Mouse (Mus musculus): ENCODE measurements around the gene 1700025G04Rik. TPM values are rescaled to one million over a fixed set of nuclear protein-coding genes. Genes with fewer than 3 reads are reported as not detected.

1700025G04Rik gene
- polyA plus RNA-seq, 1 experiment from 2014 or later: 52.7 TPM

DNA sequence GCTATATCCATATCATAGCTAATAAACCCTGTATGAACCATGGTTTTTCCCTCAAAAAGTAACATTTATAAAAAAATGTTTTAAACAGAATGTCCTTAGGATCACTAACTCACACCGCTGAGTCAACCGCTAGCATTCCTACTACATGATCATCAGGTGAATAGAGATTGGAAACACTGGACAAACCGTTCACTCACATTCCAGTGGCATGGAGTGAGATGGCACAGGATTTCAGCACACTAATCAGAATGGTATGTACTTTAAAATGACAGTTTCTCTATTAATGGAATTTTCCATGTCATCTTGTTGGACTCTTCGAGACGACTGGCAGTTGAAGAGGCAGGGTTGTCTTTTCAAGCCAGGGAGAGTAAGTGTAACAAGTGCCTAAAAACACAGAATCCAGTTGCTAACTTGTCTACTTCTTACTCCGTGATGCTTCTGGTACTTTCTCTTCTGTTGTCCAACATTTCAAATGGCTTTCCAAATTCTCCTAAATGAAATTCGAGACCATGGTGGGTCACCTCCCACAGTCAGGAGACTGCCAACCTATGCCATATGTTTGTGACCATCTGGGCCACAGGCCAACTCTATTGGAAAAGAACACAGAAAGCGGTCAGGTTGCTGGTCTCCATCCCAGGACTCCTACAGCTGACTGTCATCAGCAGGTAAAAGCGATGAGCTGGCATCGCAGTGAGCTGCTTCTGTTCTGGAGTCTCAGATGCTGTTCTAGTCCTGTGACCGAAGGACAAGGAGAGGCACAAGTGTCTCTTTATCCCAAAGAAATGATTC lies 26.4 kb downstream of the 1700025G04Rik start:
- no peak for DNase-seq (ENCODE audit: low spot score)
- H3K9ac ChIP-seq (ENCODE audit: low read depth, low read length): no peak overlapping the region
- H3K27ac ChIP-seq (ENCODE audit: low read depth, low read length): no peak overlapping the region
- peaks cover 1% of the 10 kb centered on the region; the same call in 1 of the 2 replicates for H3K4me1 ChIP-seq (replicated peaks; ENCODE audit: control insufficient read depth, insufficient read depth, low read length)
- H3K36me3 ChIP-seq (ENCODE audit: control insufficient read depth, insufficient read depth, low read length): no peaks in the 10 kb centered on the region
- no peak for ATAC-seq (ENCODE audit: low FRiP score)
- H3K4me3 ChIP-seq (ENCODE audit: low read depth, low read length): no peak overlapping the region
- no peaks in the 10 kb centered on the region for H3K9me3 ChIP-seq (ENCODE audit: control insufficient read depth, low read length)
- WGBS: 93% methylated on average over 11 of the region's 11 CpGs
- no peaks in the 10 kb centered on the region for H3K27me3 ChIP-seq (ENCODE audit: control insufficient read depth, insufficient read depth, low read length)
- H3K4me2 ChIP-seq (replicated peaks; ENCODE audit: low read depth, low read length): no peak overlapping the region

DNA sequence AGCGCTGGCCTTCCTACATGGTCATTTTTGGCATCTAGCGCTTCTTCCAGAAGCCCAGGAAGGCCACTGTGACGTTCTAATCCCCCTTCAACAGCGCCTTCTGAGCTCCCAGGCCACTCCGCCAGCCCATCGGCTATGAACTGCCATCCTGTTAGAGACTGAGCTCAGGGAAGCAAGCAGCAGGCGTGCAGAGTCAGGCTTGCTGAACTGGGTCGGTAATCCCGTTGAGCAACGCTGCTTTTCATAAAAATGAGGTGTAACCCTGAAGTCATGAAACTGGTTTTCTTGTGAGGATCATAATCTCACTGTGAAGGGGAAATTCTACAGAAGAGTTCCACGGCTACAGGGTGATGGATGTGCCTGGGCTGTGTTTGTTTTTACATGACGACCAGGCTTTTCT lies 28.2 kb downstream of the 1700025G04Rik start:
- WGBS: 88% methylated on average over 12 of the region's 12 CpGs

DNA sequence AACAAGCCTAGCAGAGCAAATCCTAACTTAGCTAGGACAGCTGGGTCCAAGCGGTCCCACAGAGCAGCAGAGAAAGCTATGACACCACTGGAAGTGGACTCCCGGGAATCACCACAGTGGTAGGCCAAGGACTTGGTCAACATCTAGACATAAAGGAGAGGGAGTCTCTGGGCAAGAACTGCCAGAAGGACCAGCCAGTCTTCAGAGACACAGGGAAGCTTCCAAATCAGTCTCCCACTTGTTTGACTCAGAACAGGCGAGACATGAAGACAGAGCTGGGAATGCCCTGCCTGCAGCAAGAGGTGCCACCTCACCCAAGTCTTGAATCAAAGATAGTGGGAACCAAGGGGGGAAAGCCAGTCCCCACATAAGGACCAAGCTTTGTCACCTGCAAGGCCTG lies 29.7 kb downstream of the 1700025G04Rik start:
- H3K9me3 ChIP-seq (ENCODE audit: control insufficient read depth, low read length): no peaks in the 10 kb centered on the region
- H3K4me3 ChIP-seq (ENCODE audit: low read depth, low read length): no peak overlapping the region
- no peaks in the 10 kb centered on the region for H3K4me1 ChIP-seq (replicated peaks; ENCODE audit: control insufficient read depth, insufficient read depth, low read length)
- ATAC-seq (ENCODE audit: low FRiP score): no peak
- WGBS: 71% methylated on average over 3 of the region's 3 CpGs
- no peaks in the 10 kb centered on the region for H3K27me3 ChIP-seq (ENCODE audit: control insufficient read depth, insufficient read depth, low read length)
- no peak overlapping the region for H3K27ac ChIP-seq (ENCODE audit: low read depth, low read length)
- H3K4me2 ChIP-seq (replicated peaks; ENCODE audit: low read depth, low read length): no peak overlapping the region
- no peak overlapping the region for H3K9ac ChIP-seq (ENCODE audit: low read depth, low read length)
- no peaks in the 10 kb centered on the region for H3K36me3 ChIP-seq (ENCODE audit: control insufficient read depth, insufficient read depth, low read length)
- DNase-seq (ENCODE audit: low spot score): no peak

More for the DNA sequence above, 28.2 kb downstream of the 1700025G04Rik start:
- Histone ChIP-seq H3K27ac (ENCODE audit: low read depth, low read length) (no peak overlapping the region), H3K9ac (ENCODE audit: low read depth, low read length) (no peak overlapping the region), H3K9me3 (ENCODE audit: control insufficient read depth, low read length) (no peaks in the 10 kb centered on the region), H3K36me3 (ENCODE audit: control insufficient read depth, insufficient read depth, low read length) (no peaks in the 10 kb centered on the region), H3K4me2 (replicated peaks; ENCODE audit: low read depth, low read length) (no peak overlapping the region), H3K27me3 (ENCODE audit: control insufficient read depth, insufficient read depth, low read length) (no peaks in the 10 kb centered on the region), H3K4me3 (ENCODE audit: low read depth, low read length) (no peak overlapping the region), H3K4me1 (replicated peaks; ENCODE audit: control insufficient read depth, insufficient read depth, low read length) (no peaks in the 10 kb centered on the region)
- ATAC-seq (ENCODE audit: low FRiP score) (no peak), DNase-seq (ENCODE audit: low spot score) (no peak)

DNA sequence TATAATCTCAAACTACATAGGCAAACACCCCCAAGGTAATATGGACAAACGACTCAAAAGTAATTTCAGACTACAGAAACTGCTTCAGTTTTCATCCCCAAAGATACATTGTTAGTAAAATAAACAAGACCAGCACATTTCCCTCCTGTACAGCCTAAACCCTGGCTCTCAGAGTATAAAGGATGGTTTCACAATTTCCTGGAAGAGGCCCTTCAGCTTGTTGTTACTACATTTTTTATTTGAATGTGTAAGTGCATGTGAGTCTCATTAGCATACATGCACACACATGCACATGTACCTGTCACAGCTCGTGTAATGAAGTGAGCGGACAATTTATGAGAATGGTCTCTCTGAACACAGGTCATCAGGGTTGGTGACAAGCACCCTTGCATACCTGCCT lies 31.1 kb downstream of the 1700025G04Rik start:
- no peaks in the 10 kb centered on the region for H3K4me1 ChIP-seq (replicated peaks; ENCODE audit: control insufficient read depth, insufficient read depth, low read length)
- H3K4me2 ChIP-seq (replicated peaks; ENCODE audit: low read depth, low read length): no peak overlapping the region
- H3K9ac ChIP-seq (ENCODE audit: low read depth, low read length): no peak overlapping the region
- H3K36me3 ChIP-seq (ENCODE audit: control insufficient read depth, insufficient read depth, low read length): no peaks in the 10 kb centered on the region
- H3K4me3 ChIP-seq (ENCODE audit: low read depth, low read length): no peak overlapping the region
- no peak for ATAC-seq (ENCODE audit: low FRiP score)
- no peak for DNase-seq (ENCODE audit: low spot score)
- H3K27ac ChIP-seq (ENCODE audit: low read depth, low read length): no peak overlapping the region
- no peaks in the 10 kb centered on the region for H3K27me3 ChIP-seq (ENCODE audit: control insufficient read depth, insufficient read depth, low read length)
- 95% methylated on average over 3 of the region's 3 CpGs for WGBS
- no peaks in the 10 kb centered on the region for H3K9me3 ChIP-seq (ENCODE audit: control insufficient read depth, low read length)

DNA sequence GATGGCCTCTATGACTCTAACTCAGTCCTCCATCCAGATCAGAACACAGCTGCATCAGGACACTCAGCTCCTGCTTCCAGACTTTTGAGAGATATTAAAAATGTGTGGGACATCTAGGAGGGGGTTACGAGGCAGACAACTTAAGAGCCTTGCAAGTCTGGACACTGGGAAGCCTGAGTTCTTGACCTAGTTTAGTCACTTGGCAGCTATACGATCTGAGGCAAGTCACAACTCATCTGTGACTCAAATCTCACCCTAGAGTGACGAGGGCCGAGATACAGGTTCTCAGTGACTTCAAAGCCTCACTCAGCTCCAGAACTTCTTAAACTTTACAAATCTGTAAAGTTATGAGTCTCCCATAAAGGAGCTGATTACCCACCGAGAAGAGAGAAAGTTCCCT lies 36.8 kb downstream of the 1700025G04Rik start:
- H3K27ac ChIP-seq (ENCODE audit: low read depth, low read length): no peak overlapping the region
- ATAC-seq (ENCODE audit: low FRiP score): no peak
- no peak overlapping the region for H3K4me2 ChIP-seq (replicated peaks; ENCODE audit: low read depth, low read length)
- no peak for DNase-seq (ENCODE audit: low spot score)
- H3K9ac ChIP-seq (ENCODE audit: low read depth, low read length): no peak overlapping the region
- H3K4me3 ChIP-seq (ENCODE audit: low read depth, low read length): no peak overlapping the region
- H3K27me3 ChIP-seq (ENCODE audit: control insufficient read depth, insufficient read depth, low read length): no peaks in the 10 kb centered on the region
- H3K36me3 ChIP-seq (ENCODE audit: control insufficient read depth, insufficient read depth, low read length): no peaks in the 10 kb centered on the region
- no peaks in the 10 kb centered on the region for H3K4me1 ChIP-seq (replicated peaks; ENCODE audit: control insufficient read depth, insufficient read depth, low read length)
- no peaks in the 10 kb centered on the region for H3K9me3 ChIP-seq (ENCODE audit: control insufficient read depth, low read length)
- 89% methylated on average over 5 of the region's 5 CpGs for WGBS

DNA sequence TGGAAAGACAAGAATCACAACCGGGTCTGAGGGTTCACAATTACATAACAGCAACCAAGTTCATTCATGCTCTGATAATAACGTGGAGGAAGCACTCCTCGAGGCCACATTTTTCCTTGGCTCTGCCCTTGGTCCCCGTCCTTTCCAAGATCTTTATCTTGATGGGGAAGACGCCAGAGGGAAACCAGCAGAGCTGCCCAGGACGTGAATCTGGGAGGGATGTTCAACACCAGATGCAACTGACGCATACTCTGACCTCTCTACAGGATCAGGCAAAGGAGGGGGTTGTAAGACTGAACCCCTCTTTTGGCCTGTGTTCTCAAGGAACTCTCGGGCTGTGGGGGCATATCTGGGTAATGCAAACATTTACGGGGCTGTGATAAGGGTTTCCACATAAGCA lies 38.1 kb downstream of the 1700025G04Rik start:
- no peak overlapping the region for H3K4me3 ChIP-seq (ENCODE audit: low read depth, low read length)
- 83% methylated on average over 9 of the region's 9 CpGs for WGBS
- no peaks in the 10 kb centered on the region for H3K27me3 ChIP-seq (ENCODE audit: control insufficient read depth, insufficient read depth, low read length)
- no peaks in the 10 kb centered on the region for H3K4me1 ChIP-seq (replicated peaks; ENCODE audit: control insufficient read depth, insufficient read depth, low read length)
- no peaks in the 10 kb centered on the region for H3K36me3 ChIP-seq (ENCODE audit: control insufficient read depth, insufficient read depth, low read length)
- DNase-seq (ENCODE audit: low spot score): no peak
- no peak overlapping the region for H3K27ac ChIP-seq (ENCODE audit: low read depth, low read length)
- H3K9me3 ChIP-seq (ENCODE audit: control insufficient read depth, low read length): no peaks in the 10 kb centered on the region
- H3K9ac ChIP-seq (ENCODE audit: low read depth, low read length): no peak overlapping the region
- ATAC-seq (ENCODE audit: low FRiP score): no peak
- H3K4me2 ChIP-seq (replicated peaks; ENCODE audit: low read depth, low read length): no peak overlapping the region

DNA sequence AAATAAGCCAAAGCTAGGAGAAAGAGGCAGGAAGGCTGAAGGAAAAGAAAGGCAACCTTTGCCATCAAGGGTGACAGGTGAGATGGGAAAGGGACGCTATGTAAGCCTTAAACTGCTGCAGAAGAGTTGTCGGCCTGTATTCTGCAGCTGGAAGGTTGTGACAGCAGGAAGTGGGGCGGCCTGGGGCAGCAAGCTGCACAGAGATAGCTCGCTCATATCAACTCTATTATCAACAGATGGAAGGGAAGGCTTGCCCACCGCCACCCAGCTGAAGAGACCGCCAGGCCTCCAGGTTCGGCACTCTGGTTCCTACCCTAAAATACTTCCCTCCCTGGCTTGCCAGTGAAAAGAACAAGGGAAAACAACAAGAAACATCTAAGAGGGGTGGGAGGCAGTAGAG lies 39.9 kb downstream of the 1700025G04Rik start:
- ATAC-seq (ENCODE audit: low FRiP score) (no peak), DNase-seq (ENCODE audit: low spot score) (no peak)
- H3K9ac ChIP-seq (ENCODE audit: low read depth, low read length): no peak overlapping the region
- H3K27me3 ChIP-seq (ENCODE audit: control insufficient read depth, insufficient read depth, low read length): no peaks in the 10 kb centered on the region
- no peak overlapping the region for H3K4me2 ChIP-seq (replicated peaks; ENCODE audit: low read depth, low read length)
- H3K9me3 ChIP-seq (ENCODE audit: control insufficient read depth, low read length): no peaks in the 10 kb centered on the region
- H3K27ac ChIP-seq (ENCODE audit: low read depth, low read length): no peak overlapping the region
- no peaks in the 10 kb centered on the region for H3K36me3 ChIP-seq (ENCODE audit: control insufficient read depth, insufficient read depth, low read length)
- no peaks in the 10 kb centered on the region for H3K4me1 ChIP-seq (replicated peaks; ENCODE audit: control insufficient read depth, insufficient read depth, low read length)
- H3K4me3 ChIP-seq (ENCODE audit: low read depth, low read length): no peak overlapping the region
- WGBS: 84% methylated on average over 7 of the region's 7 CpGs

DNA sequence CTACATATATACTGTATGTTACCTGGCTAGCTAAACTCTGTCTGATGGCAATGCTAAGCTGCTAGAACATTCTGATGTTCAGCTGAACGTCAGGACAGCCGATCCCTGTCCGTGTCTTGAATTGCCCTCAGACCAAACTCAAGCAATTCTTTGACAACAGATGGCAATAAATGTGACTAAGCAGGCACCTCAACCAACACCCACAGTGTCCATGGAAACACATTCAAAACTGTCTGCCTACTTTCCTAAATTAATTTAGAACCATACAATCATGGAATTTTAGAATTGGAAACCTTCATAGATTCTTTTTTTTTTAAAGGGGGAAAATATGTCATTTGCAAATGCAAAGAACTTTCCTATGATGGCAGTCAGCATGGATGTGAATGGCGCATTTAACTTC lies 41.6 kb downstream of the 1700025G04Rik start:
- Histone ChIP-seq H3K36me3 (ENCODE audit: control insufficient read depth, insufficient read depth, low read length) (no peaks in the 10 kb centered on the region), H3K27ac (ENCODE audit: low read depth, low read length) (no peak overlapping the region), H3K9ac (ENCODE audit: low read depth, low read length) (no peak overlapping the region), H3K27me3 (ENCODE audit: control insufficient read depth, insufficient read depth, low read length) (no peaks in the 10 kb centered on the region), H3K4me2 (replicated peaks; ENCODE audit: low read depth, low read length) (no peak overlapping the region), H3K4me3 (ENCODE audit: low read depth, low read length) (no peak overlapping the region), H3K4me1 (replicated peaks; ENCODE audit: control insufficient read depth, insufficient read depth, low read length) (no peaks in the 10 kb centered on the region), H3K9me3 (ENCODE audit: control insufficient read depth, low read length) (no peaks in the 10 kb centered on the region)
- 87% methylated on average over 4 of the region's 4 CpGs for WGBS
- DNase-seq (ENCODE audit: low spot score) (no peak), ATAC-seq (ENCODE audit: low FRiP score) (no peak)

DNA sequence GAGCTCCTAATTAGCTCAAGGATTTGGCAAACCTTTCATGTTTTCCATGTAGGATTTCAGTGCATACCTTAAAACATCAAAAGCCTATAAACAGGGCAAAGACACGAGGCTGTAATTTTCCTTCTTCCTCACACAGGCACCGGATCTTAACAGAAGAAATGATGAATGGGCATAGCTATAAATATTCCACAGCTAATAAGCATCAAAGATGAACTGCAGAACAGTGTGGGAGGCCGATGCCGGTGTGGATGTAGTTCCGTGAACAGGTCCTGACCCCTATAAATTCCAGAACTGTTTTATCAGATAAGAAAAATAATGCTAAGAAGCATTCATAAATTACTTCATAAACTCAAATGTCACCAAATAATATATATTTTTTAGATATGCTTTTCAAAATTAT lies 42.5 kb downstream of the 1700025G04Rik start:
- H3K27ac ChIP-seq (ENCODE audit: low read depth, low read length): no peak overlapping the region
- H3K27me3 ChIP-seq (ENCODE audit: control insufficient read depth, insufficient read depth, low read length): no peaks in the 10 kb centered on the region
- 61% methylated on average over 5 of the region's 5 CpGs for WGBS
- H3K9me3 ChIP-seq (ENCODE audit: control insufficient read depth, low read length): no peaks in the 10 kb centered on the region
- no peak overlapping the region for H3K4me3 ChIP-seq (ENCODE audit: low read depth, low read length)
- no peaks in the 10 kb centered on the region for H3K36me3 ChIP-seq (ENCODE audit: control insufficient read depth, insufficient read depth, low read length)
- H3K4me2 ChIP-seq (replicated peaks; ENCODE audit: low read depth, low read length): no peak overlapping the region
- no peaks in the 10 kb centered on the region for H3K4me1 ChIP-seq (replicated peaks; ENCODE audit: control insufficient read depth, insufficient read depth, low read length)
- DNase-seq (ENCODE audit: low spot score) (no peak), ATAC-seq (ENCODE audit: low FRiP score) (no peak)
- H3K9ac ChIP-seq (ENCODE audit: low read depth, low read length): no peak overlapping the region

Data from hindbrain, embryonic 11.5 days (tissue).